Mouse (Mus musculus) cerebellum, postnatal 10 days (tissue): ENCODE measurements at regions not wholly inside any gene's neighbourhood (a gene's known extent, or its start where the extent isn't known, plus 50 kb on each side); places are given as distances from the start of the nearest gene placed in this dataset.
A peak's percentile ranks its signal among the peaks of the same experiment; 100 is the strongest.

Experiments
- DNase-seq, 2 experiments: peaks; one replicate each; pipeline ENCODE4 v3.0.0; 2021; ENCODE audit warnings: mixed read lengths in 2 of 2

DNA sequence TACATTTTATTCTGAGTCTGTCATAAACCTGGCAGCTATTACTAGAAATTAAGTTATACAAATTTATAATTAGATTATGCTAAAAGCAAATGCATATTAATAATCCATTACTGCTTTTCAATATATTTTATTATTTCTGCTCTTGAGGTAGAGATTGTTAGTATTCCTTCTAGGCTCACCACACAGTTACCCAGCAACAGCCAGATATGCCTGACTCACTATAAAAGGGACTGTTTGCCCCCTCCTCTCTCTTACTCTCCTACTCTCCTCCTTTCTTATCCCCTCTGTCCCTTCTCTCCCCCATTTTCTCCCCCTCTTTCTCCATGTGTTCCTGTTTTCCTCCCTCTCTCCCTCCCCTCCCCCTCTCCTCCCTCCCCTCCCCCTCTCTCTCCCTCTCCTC is 98.7 kb downstream of the 4930505A04Rik start:
- no peak for DNase-seq

DNA sequence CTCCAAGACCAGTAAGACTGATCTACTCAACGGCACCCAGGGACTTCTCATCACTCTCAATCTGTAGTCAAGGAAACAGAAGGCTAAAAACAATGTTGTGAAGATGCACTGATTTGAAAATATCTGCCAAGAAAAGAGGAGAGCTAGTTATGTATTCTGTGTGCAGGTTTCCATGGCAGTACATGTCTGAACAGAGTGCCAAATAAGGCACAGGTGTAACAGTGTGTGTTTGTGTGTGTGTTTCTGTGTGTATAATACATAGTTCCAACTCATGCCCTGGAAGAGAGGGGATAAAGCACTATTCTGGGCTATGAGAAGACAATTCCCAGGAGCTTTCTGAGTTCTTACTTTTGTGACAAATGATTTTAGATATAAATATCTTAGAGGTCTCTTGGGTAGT is 99.7 kb downstream of the 4930505A04Rik start:
- no peak for DNase-seq

DNA sequence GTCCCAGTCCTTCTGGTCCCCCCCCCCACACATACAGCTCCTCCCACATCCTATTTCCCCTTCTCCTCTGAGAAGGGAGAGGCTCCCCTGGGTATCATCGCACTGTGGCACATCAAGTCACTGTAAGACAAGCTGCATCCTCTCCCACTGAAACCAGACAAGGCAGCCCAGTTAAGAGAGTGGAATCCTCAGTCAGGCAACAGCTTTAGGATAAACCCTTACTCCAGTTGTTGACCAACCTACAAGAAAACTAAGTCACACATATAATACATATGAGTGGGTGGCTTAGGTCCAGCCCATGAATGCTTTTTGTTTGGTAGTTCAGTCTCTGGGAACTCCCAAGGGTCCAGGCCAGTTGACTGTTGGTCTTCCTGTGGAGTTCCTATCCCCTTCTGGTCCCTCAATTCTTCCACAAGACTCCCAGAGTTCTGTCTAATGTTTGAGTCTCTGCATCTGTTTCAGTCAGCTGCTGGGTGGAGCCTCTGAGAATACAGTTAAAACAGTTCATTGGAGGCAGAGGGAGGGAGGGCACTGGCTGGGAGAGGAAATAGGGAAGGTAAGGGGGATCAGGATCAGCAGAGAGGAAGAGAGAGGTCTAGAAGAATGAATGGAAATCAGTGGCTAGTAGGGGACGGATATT is 101.7 kb upstream of the Sptbn1 start:
- no peak for DNase-seq

DNA sequence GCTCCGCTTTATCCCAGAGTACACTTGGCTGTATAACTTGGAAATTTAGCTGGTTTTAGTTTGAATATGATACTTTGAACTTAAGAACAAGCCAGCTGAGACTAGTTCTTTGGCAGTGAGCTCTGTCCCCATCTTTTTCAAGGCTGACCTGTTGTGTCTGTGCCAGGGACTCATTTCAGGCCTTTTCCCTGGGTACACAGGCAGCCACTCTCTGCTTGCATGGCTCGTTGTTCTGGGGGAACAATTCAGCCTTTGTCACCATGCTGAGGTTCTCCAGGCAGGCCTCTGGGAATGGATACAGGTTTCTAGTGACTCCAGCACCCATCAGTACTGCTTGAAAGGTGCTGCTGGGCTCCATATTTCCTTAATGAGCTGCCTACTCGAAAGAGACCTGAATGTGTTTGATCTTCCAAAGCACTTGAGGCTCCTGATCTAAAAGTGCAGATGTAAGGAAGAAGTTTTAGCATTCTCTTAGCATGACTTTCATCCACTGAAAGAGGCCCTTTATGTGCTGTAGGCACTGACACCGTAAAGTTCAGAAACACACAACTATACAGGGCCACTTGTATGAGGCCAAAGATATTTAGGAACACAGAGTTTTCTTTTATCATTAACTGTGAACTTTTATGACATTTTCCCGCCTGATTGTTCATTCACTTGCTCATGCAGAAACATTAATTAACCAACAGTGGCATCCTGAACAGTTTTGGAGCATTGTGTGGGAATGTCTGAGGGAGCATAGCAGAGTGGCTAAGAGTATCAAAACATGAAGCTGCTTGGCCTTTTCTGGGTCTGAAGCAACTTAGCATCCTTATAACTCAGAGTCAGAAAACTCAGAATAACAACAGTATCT is 99.6 kb upstream of the Sptbn1 start:
- DNase-seq = peak in 1 of 2 experiments; percentile 10

DNA sequence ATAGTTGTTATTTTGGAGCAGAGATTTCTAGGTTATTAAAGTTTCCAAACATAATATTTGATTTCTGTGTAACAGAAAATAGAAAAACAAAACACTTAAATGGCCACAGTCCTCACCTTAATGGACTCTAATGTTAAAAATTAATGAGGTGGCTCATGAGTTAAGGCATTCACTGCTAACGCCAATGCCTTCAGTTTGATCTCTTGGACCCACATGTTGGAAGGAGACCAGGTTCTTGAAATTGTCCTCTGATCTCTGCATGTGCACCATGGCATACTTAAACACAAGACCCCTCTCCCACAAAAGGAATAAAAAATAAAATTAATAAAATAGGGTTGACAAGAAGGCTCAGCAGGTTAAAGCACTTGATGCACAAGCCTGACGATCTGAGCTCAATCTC is 98.5 kb upstream of the Sptbn1 start:
- DNase-seq = no peak

DNA sequence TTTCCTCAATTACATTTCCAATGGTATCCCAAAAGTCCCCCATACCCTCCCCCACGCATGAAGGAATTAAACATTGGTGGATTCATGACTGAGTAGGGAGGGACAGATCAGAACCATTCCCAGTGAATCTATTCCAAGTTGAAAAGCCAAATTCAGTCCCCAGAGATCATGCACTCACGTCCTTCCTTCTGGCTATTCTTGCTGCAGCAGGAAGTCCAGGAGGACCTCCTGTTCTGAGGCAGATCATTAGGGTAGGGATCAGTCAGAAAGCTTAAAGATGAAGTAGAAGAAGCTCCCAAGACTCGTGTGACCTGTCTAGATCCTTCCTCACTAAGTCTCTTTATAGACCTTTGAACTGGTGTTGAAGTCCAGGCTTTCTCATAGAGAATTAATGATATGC is 97.0 kb upstream of the Sptbn1 start:
- DNase-seq = no peak

DNA sequence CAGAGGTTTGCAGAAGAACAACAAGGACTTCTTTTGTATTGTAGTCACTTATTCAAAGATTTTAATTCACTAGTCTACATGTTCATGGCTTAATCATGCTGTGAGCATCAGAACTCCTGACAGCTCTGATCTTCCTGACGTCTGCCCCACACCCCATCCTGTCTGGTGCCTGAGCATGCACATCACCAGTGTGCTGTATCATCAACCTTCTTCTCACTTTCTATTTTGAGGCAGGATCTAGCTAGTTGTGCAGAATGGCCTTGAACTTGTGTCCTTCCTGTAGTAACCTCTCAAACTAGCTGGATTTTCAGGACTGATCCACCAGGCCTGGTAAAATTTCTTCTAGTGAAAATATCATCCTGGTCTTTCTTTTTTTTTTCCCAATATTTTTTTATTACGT is 96.6 kb upstream of the Sptbn1 start:
- no peak for DNase-seq

DNA sequence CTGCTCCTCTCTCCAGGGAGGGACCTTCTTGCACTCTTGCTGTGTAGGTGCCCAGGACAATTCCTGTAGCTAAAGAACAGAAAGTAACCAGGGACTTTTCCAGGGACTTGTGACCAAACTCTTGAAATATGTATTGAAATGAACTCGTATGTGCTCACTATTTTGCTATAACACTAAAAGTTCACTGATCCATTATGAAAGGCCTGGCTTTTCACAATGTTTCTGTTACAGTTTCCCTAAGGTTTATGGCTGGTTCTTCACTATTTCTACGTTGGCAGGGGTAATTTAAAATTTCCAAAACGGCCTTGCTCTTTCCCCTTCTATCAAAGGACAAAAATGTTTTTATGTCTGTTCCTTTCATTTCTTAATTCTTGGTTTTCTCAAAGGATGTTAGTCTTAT is 90.2 kb upstream of the Sptbn1 start:
- no peak for DNase-seq

DNA sequence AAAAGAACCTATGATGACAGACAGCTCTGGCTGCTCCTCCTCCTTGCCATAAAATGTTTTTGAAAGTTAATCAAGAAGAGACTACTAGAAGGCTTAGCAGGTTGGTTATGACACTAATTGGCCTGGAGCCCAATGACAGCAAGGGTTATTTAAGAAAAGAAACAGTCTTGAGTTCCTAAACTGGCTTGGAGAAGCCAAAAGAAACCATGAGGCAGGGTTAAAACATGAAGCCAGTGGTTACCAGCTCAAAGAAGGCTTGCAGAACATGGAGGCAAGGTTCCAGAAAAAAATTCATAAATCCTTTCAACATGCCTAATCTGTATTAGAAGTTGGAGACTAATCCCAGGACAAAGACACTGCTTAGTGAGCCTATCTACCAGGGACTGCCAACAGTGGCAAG is 87.4 kb upstream of the Sptbn1 start:
- no peak for DNase-seq

DNA sequence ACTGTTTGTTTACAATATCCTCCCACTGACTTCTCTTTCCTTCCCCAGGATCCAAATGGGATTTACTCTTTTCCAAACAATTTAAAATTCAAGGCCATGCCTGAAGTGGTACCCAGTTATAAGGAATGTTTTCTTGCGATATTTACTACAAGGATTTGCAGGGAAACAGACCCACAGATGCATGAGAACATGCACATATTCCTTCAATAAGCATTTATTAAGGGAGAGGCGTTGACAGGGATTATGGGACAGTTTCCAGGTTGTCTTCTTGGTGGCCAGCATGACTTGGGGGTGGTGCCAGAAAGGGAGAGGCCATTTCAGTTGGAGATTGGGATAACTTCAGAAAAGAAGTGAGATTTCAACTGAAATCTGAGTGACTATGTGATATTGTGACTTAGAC is 58.4 kb upstream of the Sptbn1 start:
- peak; percentile 57 to 66 for DNase-seq
